ENCODE assay signal across 12 mouse cellular contexts in the genomic region with DNA sequence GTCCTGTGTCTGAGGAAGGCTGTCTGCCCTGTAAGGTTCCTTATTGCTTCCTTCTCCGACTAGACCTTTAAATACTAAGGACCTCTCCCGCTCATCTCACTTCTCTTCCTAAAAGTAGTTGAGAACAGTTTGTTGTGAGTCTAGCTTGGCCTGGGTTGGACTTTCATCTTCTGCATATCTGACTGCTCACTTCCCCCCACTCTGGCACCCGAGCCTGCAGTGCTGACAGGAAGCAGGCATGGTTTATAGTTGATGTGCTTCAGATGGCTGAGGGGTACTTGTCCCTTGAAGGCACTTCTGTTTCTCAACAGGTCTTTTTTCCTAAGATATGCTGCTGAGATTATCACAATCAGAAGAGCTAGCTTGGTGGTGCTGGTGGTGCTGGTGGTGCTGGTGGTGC. TPM values are rescaled to one million over a fixed set of nuclear protein-coding genes. Genes with fewer than 3 reads are reported as not detected.
DNase-seq lines count a peak whose midpoint lies in the region; ATAC-seq lines count a peak whose summit lies in the region.
"Had no signal": no experiment of that assay in that cellular context is flagged by ENCODE, and none has a peak within 500 bp of the region (broad histone marks: within the 10 kb centered on the region; RNA-seq: fewer than 3 reads in every experiment).

No protein-coding gene starts in this region.

- H3K4me2 ChIP-seq in liver, embryonic 11.5 days, result peak overlapping the region; percentile 95
- H3K4me2 ChIP-seq: limb, embryonic 12.5 days had no signal

- WGBS in liver, embryonic 11.5 days, result 51% methylated on average over 3 of the region's 3 CpGs
- WGBS in midbrain, embryonic 10.5 days, result 86% methylated on average over 3 of the region's 3 CpGs
- WGBS in embryonic facial prominence, embryonic 10.5 days, result 92% methylated on average over 3 of the region's 3 CpGs

- peak overlapping the region; percentile 28 for H3K9ac ChIP-seq in liver, embryonic 11.5 days (ENCODE audit: low read depth, low read length)
- H3K9ac ChIP-seq: limb, embryonic 12.5 days had no signal

- H3K27me3 ChIP-seq in liver, embryonic 11.5 days (replicated peaks; ENCODE audit: control insufficient read depth, insufficient read depth, low read length), result no peaks in the 10 kb centered on the region
- H3K27me3 ChIP-seq in splenic B cell, adult 2 months (ENCODE audit: control insufficient read depth, insufficient read depth, low read length, poor library complexity, severe bottlenecking), result no peaks in the 10 kb centered on the region
- no peaks in the 10 kb centered on the region for H3K27me3 ChIP-seq in midbrain, embryonic 10.5 days (ENCODE audit: low read depth, poor library complexity, severe bottlenecking)
- no peaks in the 10 kb centered on the region for H3K27me3 ChIP-seq in embryonic facial prominence, embryonic 10.5 days (replicated peaks; ENCODE audit: low read depth, poor library complexity, severe bottlenecking)

- peak; percentile 33 for ATAC-seq in CD4-positive, CD25-positive, alpha-beta regulatory T cell, adult 4 months
- no peak for ATAC-seq in liver, embryonic 11.5 days (replicated peaks; ENCODE audit: low FRiP score)
- no peak for ATAC-seq in activated CD4-positive, CD25-positive, alpha-beta regulatory T cell, adult 4 months
- ATAC-seq: midbrain, embryonic 16.5 days had no signal

- H3K4me3 ChIP-seq in liver, embryonic 11.5 days (ENCODE audit: low read depth, low read length), result no peak overlapping the region
- H3K4me3 ChIP-seq in midbrain, embryonic 10.5 days, result no peak overlapping the region
- H3K4me3 ChIP-seq in embryonic facial prominence, embryonic 10.5 days, result no peak overlapping the region
- H3K4me3 ChIP-seq: limb, embryonic 12.5 days had no signal

- peaks cover 50% of the 10 kb centered on the region for H3K4me1 ChIP-seq in liver, embryonic 11.5 days (replicated peaks; ENCODE audit: control insufficient read depth, insufficient read depth, low read length)
- H3K4me1 ChIP-seq in midbrain, embryonic 10.5 days, result peaks cover 17% of the 10 kb centered on the region
- peaks cover 11% of the 10 kb centered on the region for H3K4me1 ChIP-seq in embryonic facial prominence, embryonic 10.5 days

- H3K9me3 ChIP-seq in liver, embryonic 11.5 days (ENCODE audit: control insufficient read depth, low read length), result no peaks in the 10 kb centered on the region
- H3K9me3 ChIP-seq in midbrain, embryonic 10.5 days (replicated peaks), result no peaks in the 10 kb centered on the region
- no peaks in the 10 kb centered on the region for H3K9me3 ChIP-seq in embryonic facial prominence, embryonic 10.5 days
- H3K9me3 ChIP-seq: limb, embryonic 12.5 days had no signal

- peak; percentile 57 for DNase-seq in kidney, adult 9 months
- no peak for DNase-seq in kidney, adult 11 months
- DNase-seq in liver, embryonic 11.5 days (ENCODE audit: low spot score), result no peak
- peak; percentile 68 for DNase-seq in splenic B cell, adult 2 months (ENCODE audit: low read depth, low spot score)
- no peak for DNase-seq in midbrain, embryonic 10.5 days (ENCODE audit: low spot score)
- no peak for DNase-seq in embryonic facial prominence, embryonic 10.5 days (ENCODE audit: low spot score)
- DNase-seq: adrenal gland, postnatal 14 days; cerebellum, postnatal 36 days had no signal

- peaks cover 4% of the 10 kb centered on the region; the same call in 1 of the 2 replicates for H3K36me3 ChIP-seq in liver, embryonic 11.5 days (ENCODE audit: control insufficient read depth, insufficient read depth, low read length)
- H3K36me3 ChIP-seq in splenic B cell, adult 2 months (ENCODE audit: control insufficient read depth, insufficient read depth, low read length, poor library complexity, severe bottlenecking), result no peaks in the 10 kb centered on the region; the same call in 1 of the 2 replicates
- H3K36me3 ChIP-seq in midbrain, embryonic 10.5 days, result peaks cover 23% of the 10 kb centered on the region
- H3K36me3 ChIP-seq in embryonic facial prominence, embryonic 10.5 days (replicated peaks), result peaks cover 24% of the 10 kb centered on the region

- H3K27ac ChIP-seq in liver, embryonic 11.5 days (ENCODE audit: low read depth, low read length), result peak overlapping the region; percentile 8; the same call in 1 of the 2 replicates
- H3K27ac ChIP-seq in midbrain, embryonic 10.5 days (replicated peaks), result no peak overlapping the region
- no peak overlapping the region for H3K27ac ChIP-seq in embryonic facial prominence, embryonic 10.5 days (replicated peaks)
- H3K27ac ChIP-seq: limb, embryonic 12.5 days had no signal

RNA-seq across cellular contexts. Expression of a gene that starts 2.6 kb away (rescaled TPM):
- polyA plus RNA-seq in CD4-positive, CD25-positive, alpha-beta regulatory T cell, adult 4 months (2017; shearing (Covaris generic)), result 10 to 100 TPM; 43.6 to 77.5 TPM
- 126 and 139 TPM in 2 replicates for polyA plus RNA-seq in liver, embryonic 11.5 days (2014; fragmentation: Nextera tagmentation; extraction: Ambion mirVana)
- polyA plus RNA-seq in midbrain, embryonic 10.5 days (2016; fragmentation: Nextera tagmentation; extraction: Ambion mirVana), result 62.2 and 68.4 TPM in 2 replicates
- polyA plus RNA-seq in embryonic facial prominence, embryonic 10.5 days (2016; fragmentation: Nextera tagmentation; extraction: Ambion mirVana), result 58.6 and 60.2 TPM in 2 replicates
- polyA plus RNA-seq in activated CD4-positive, CD25-positive, alpha-beta regulatory T cell, adult 4 months (2017; shearing (Covaris generic)), result 10 to 100 TPM; 51.9 to 60.4 TPM

RNA-seq across cellular contexts. Expression of a gene that starts 41.3 kb away (rescaled TPM):
- polyA plus RNA-seq in CD4-positive, CD25-positive, alpha-beta regulatory T cell, adult 4 months (2017; shearing (Covaris generic)), result 1 to 10 TPM; 6.6 to 6.9 TPM
- 0.90 and 1.1 TPM in 2 replicates for polyA plus RNA-seq in liver, embryonic 11.5 days (2014; fragmentation: Nextera tagmentation; extraction: Ambion mirVana)
- polyA plus RNA-seq in midbrain, embryonic 10.5 days (2016; fragmentation: Nextera tagmentation; extraction: Ambion mirVana), result 0.23 and 0.29 TPM in 2 replicates
- polyA plus RNA-seq in embryonic facial prominence, embryonic 10.5 days (2016; fragmentation: Nextera tagmentation; extraction: Ambion mirVana), result 0.14 and 0.25 TPM in 2 replicates
- polyA plus RNA-seq in activated CD4-positive, CD25-positive, alpha-beta regulatory T cell, adult 4 months (2017; shearing (Covaris generic)), result 1 to 10 TPM; 6.5 to 9.2 TPM

Comparison
In these comparisons a context has a peak if more than half of its experiments do, and no peak if none do; other contexts are left out.
1. DNase-seq: peak in kidney, adult 9 months (single experiment) and splenic B cell, adult 2 months (single experiment); none in kidney, adult 11 months (single experiment), liver, embryonic 11.5 days (single experiment), midbrain, embryonic 10.5 days (single experiment) and embryonic facial prominence, embryonic 10.5 days (single experiment).